Mouse (Mus musculus): ENCODE measurements around the gene Rad23b. TPM values are rescaled to one million over a fixed set of nuclear protein-coding genes. Genes with fewer than 3 reads are reported as not detected.
A peak's percentile ranks its signal among the peaks of the same experiment; 100 is the strongest.

Gene Rad23b
- total and polyA plus RNA-seq, 2 experiments from 2014 or later = 48.8 to 179 TPM

DNA sequence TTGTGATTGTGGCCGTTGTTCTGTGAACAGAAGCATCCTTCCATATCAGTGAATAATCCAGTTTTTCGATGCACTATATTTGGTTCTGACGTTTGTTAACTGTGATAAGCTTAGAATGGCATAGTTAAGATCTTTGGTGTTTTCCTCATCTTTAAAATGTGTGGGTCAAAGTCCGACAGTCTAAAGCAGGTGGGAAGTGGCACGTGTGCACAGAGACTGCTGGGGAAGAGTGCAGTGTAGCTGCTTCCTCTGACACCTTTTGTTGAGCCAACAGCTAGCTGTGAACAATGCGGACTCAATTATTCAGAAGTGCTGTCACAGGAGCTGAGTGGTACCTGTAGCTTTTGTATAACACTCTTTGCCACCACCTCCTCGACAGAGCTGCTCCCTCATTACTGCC, 21.5 kb downstream of the Rad23b start:
- Histone ChIP-seq H3K9ac (replicated peaks; ENCODE audit: low read depth, low read length) (no peak overlapping the region), H3K27me3 (ENCODE audit: control insufficient read depth, insufficient read depth, low read length) (no peaks in the 10 kb centered on the region), H3K4me1 (ENCODE audit: control insufficient read depth, insufficient read depth) (no peaks in the 10 kb centered on the region), H3K4me2 (ENCODE audit: low read depth, low read length) (no peak overlapping the region), H3K36me3 (replicated peaks; ENCODE audit: control insufficient read depth, insufficient read depth, low read length) (peaks cover 24% of the 10 kb centered on the region), H3K27ac (ENCODE audit: low read depth) (no peak overlapping the region), H3K9me3 (replicated peaks; ENCODE audit: control insufficient read depth, low read length) (no peaks in the 10 kb centered on the region), H3K4me3 (ENCODE audit: low read depth, low read length) (no peak overlapping the region)
- DNase-seq (ENCODE audit: low spot score) (no peak), ATAC-seq (ENCODE audit: insufficient read depth, low read depth) (no peak)
- TF ChIP-seq CTCF (IDR thresholded peaks at IDR 0.05; ENCODE audit: low read depth) (no peak), EP300 (IDR thresholded peaks at IDR 0.05; ENCODE audit: low read depth) (no peak)
- WGBS = 73% methylated on average over 7 of the region's 7 CpGs

- H3K4me2 ChIP-seq (ENCODE audit: low read depth, low read length) = no peak overlapping the region
- no peak for DNase-seq (ENCODE audit: low spot score)
- H3K27ac ChIP-seq (ENCODE audit: low read depth) = no peak overlapping the region
- H3K36me3 ChIP-seq (replicated peaks; ENCODE audit: control insufficient read depth, insufficient read depth, low read length) = peaks cover 82% of the 10 kb centered on the region
- H3K9ac ChIP-seq (replicated peaks; ENCODE audit: low read depth, low read length) = no peak overlapping the region
- 68% methylated on average over 2 of the region's 2 CpGs for WGBS
- TF ChIP-seq EP300 (IDR thresholded peaks at IDR 0.05; ENCODE audit: low read depth) = no peak
- TF ChIP-seq CTCF (IDR thresholded peaks at IDR 0.05; ENCODE audit: low read depth) = no peak
- H3K4me3 ChIP-seq (ENCODE audit: low read depth, low read length) = no peak overlapping the region
- no peaks in the 10 kb centered on the region for H3K9me3 ChIP-seq (replicated peaks; ENCODE audit: control insufficient read depth, low read length)
- no peaks in the 10 kb centered on the region for H3K27me3 ChIP-seq (ENCODE audit: control insufficient read depth, insufficient read depth, low read length)
- no peaks in the 10 kb centered on the region for H3K4me1 ChIP-seq (ENCODE audit: control insufficient read depth, insufficient read depth)
- no peak for ATAC-seq (ENCODE audit: insufficient read depth, low read depth)
Measured at GRCm38 (mm10) chr4:55382350-55382749, 32.5 kb downstream of the Rad23b start.

- no peaks in the 10 kb centered on the region for H3K9me3 ChIP-seq (replicated peaks; ENCODE audit: control insufficient read depth, low read length)
- peaks cover 57% of the 10 kb centered on the region for H3K36me3 ChIP-seq (replicated peaks; ENCODE audit: control insufficient read depth, insufficient read depth, low read length)
- DNase-seq (ENCODE audit: low spot score) = no peak
- no peak overlapping the region for H3K27ac ChIP-seq (ENCODE audit: low read depth)
- no peak overlapping the region for H3K4me3 ChIP-seq (ENCODE audit: low read depth, low read length)
- peaks cover 7% of the 10 kb centered on the region for H3K4me1 ChIP-seq (ENCODE audit: control insufficient read depth, insufficient read depth)
- no peak for ATAC-seq (ENCODE audit: insufficient read depth, low read depth)
- TF ChIP-seq EP300 (IDR thresholded peaks at IDR 0.05; ENCODE audit: low read depth) = no peak
- no peak for TF ChIP-seq CTCF (IDR thresholded peaks at IDR 0.05; ENCODE audit: low read depth)
- no peak overlapping the region for H3K4me2 ChIP-seq (ENCODE audit: low read depth, low read length)
- WGBS = 89% methylated on average over 2 of the region's 2 CpGs
- H3K9ac ChIP-seq (replicated peaks; ENCODE audit: low read depth, low read length) = no peak overlapping the region
- no peaks in the 10 kb centered on the region for H3K27me3 ChIP-seq (ENCODE audit: control insufficient read depth, insufficient read depth, low read length)
Measured at GRCm38 (mm10) chr4:55386768-55387167, 36.9 kb downstream of the Rad23b start.

DNA sequence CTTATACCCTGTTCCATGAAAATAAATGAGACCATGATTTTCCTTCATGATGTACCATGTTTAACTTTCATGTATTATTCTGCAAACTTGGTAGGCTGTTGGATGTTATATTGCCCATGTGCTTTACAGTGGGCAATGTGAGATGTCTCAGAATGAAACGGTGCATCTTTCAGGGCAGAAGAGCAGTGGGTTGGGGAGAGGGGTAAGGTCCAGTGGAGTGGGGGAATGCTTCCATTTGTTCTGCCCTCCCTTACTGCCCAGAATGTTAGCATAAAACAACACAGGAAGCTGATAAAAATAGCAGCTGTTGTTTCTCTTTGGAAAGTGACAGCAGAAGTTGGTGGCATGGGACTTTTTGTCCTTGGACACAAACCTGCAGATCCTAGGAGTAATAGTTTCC, 41.6 kb downstream of the Rad23b start:
- H3K4me2 ChIP-seq (ENCODE audit: low read depth, low read length) = no peak overlapping the region
- 0 out of 2 replicates have a peak overlapping the region, but pooled peaks have one; percentile 2 for H3K27ac ChIP-seq (ENCODE audit: low read depth)
- no peaks in the 10 kb centered on the region for H3K9me3 ChIP-seq (replicated peaks; ENCODE audit: control insufficient read depth, low read length)
- no peaks in the 10 kb centered on the region for H3K27me3 ChIP-seq (ENCODE audit: control insufficient read depth, insufficient read depth, low read length)
- H3K4me3 ChIP-seq (ENCODE audit: low read depth, low read length) = no peak overlapping the region
- WGBS = 29% methylated on average over 1 of the region's 1 CpGs
- no peak overlapping the region for H3K9ac ChIP-seq (replicated peaks; ENCODE audit: low read depth, low read length)
- H3K36me3 ChIP-seq (replicated peaks; ENCODE audit: control insufficient read depth, insufficient read depth, low read length) = peaks cover 13% of the 10 kb centered on the region
- TF ChIP-seq CTCF (IDR thresholded peaks at IDR 0.05; ENCODE audit: low read depth) (no peak), EP300 (IDR thresholded peaks at IDR 0.05; ENCODE audit: low read depth) (no peak)
- ATAC-seq (ENCODE audit: insufficient read depth, low read depth) (peak; percentile 27; the same call in 1 of the 2 replicates), DNase-seq (ENCODE audit: low spot score) (peak; percentile 49)
- peaks cover 7% of the 10 kb centered on the region for H3K4me1 ChIP-seq (ENCODE audit: control insufficient read depth, insufficient read depth)

DNA sequence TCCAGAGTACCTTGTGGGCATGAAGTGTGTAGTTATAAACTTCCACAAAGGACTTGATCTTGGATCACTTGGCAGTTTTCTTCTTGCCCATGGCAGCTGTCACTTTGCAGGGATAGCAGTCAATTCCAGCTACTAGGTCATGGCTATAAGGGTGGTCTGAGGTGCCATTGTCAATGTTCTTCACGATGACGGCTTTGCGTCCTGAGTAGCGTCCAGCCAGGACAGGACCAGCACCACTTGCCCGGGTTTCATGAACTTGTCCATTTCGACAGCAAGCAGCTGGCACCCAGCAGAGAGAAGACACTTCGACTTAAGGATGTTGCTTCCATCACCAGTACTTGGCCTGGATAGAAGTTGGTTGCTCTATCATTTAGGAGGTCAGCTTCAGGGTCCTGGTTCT, 42.6 kb downstream of the Rad23b start:
- no peaks in the 10 kb centered on the region for H3K9me3 ChIP-seq (replicated peaks; ENCODE audit: control insufficient read depth, low read length)
- DNase-seq (ENCODE audit: low spot score) (no peak), ATAC-seq (ENCODE audit: insufficient read depth, low read depth) (no peak)
- WGBS = 89% methylated on average over 7 of the region's 7 CpGs
- no peak for TF ChIP-seq EP300 (IDR thresholded peaks at IDR 0.05; ENCODE audit: low read depth)
- no peak for TF ChIP-seq CTCF (IDR thresholded peaks at IDR 0.05; ENCODE audit: low read depth)
- H3K4me2 ChIP-seq (ENCODE audit: low read depth, low read length) = no peak overlapping the region
- no peak overlapping the region for H3K27ac ChIP-seq (ENCODE audit: low read depth)
- H3K4me3 ChIP-seq (ENCODE audit: low read depth, low read length) = no peak overlapping the region
- H3K36me3 ChIP-seq (replicated peaks; ENCODE audit: control insufficient read depth, insufficient read depth, low read length) = peaks cover 6% of the 10 kb centered on the region
- H3K9ac ChIP-seq (replicated peaks; ENCODE audit: low read depth, low read length) = no peak overlapping the region
- H3K27me3 ChIP-seq (ENCODE audit: control insufficient read depth, insufficient read depth, low read length) = no peaks in the 10 kb centered on the region
- H3K4me1 ChIP-seq (ENCODE audit: control insufficient read depth, insufficient read depth) = peaks cover 7% of the 10 kb centered on the region
